Mouse (Mus musculus): ENCODE data around the gene Nop2. TPM values are rescaled to one million over a fixed set of nuclear protein-coding genes. Genes with fewer than 3 reads are reported as not detected.

The Nop2 gene
- polyA plus RNA-seq, 1 experiment from 2014 or later: 67.2 TPM

DNA sequence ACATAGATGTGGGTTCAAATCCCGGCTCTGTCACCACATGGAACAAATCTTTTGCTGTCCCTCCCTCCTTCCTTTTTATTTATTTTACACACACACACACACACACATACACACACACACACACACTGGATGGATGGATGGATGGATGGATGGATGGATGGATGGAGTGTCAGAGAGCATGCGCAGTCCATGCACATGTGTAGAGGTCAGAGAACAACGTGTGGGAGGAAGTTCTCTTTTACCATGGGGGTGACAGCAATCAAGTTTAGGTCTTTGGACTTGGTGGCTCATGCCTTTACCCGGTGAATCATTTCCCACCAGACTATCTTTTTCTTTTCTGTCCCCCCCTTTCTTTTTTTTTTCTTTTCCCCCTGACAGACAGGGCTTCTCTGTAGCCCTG is 22.0 kb downstream of the Nop2 start:
- no peaks in the 10 kb centered on the region for H3K9me3 ChIP-seq (ENCODE audit: control insufficient read depth, low read length)
- 88% methylated on average over 4 of the region's 4 CpGs for WGBS
- ATAC-seq (ENCODE audit: low FRiP score, low TSS enrichment): no peak

DNA sequence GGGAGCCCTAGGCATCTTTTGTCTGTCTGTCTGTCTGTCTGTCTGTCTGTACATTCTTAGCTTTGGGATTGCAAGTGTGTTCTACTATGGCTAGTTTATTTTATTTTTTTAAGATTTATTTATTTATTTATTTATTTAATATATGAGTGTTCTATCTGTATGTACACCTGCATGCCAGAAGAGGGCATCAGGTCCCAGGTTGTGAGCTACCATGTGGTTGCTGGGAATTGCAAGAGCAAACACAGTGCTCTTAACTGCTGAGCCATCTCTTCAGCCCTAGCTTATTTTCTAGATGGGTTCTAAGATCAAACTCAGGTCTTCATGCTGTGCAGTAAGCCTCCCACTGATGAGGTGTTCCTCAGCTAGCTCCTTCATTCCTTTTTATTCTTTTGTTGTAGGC is 22.8 kb downstream of the Nop2 start:
- no peaks in the 10 kb centered on the region for H3K9me3 ChIP-seq (ENCODE audit: control insufficient read depth, low read length)
- no peak overlapping the region for H3K4me3 ChIP-seq (ENCODE audit: low read length)
- H3K27me3 ChIP-seq (ENCODE audit: control insufficient read depth, insufficient read depth, low read length): no peaks in the 10 kb centered on the region
- H3K9ac ChIP-seq (ENCODE audit: low read depth, low read length): no peak overlapping the region
- H3K4me1 ChIP-seq (ENCODE audit: control insufficient read depth, insufficient read depth, low read length): peaks cover 10% of the 10 kb centered on the region; the same call in 1 of the 2 replicates
- no peak overlapping the region for H3K27ac ChIP-seq (ENCODE audit: low read depth, low read length)
- no peak for ATAC-seq (ENCODE audit: low FRiP score, low TSS enrichment)
- peaks cover 12% of the 10 kb centered on the region; the same call in 1 of the 2 replicates for H3K36me3 ChIP-seq (ENCODE audit: control insufficient read depth, insufficient read depth, low read length)
- H3K4me2 ChIP-seq (replicated peaks; ENCODE audit: low read depth, low read length): no peak overlapping the region

More for the DNA sequence above, 22.0 kb downstream of the Nop2 start:
- no peak overlapping the region for H3K4me3 ChIP-seq (ENCODE audit: low read length)
- H3K9ac ChIP-seq (ENCODE audit: low read depth, low read length): no peak overlapping the region
- H3K4me1 ChIP-seq (ENCODE audit: control insufficient read depth, insufficient read depth, low read length): peaks cover 19% of the 10 kb centered on the region
- H3K36me3 ChIP-seq (ENCODE audit: control insufficient read depth, insufficient read depth, low read length): peaks cover 4% of the 10 kb centered on the region; the same call in 1 of the 2 replicates
- H3K27me3 ChIP-seq (ENCODE audit: control insufficient read depth, insufficient read depth, low read length): no peaks in the 10 kb centered on the region
- no peak overlapping the region for H3K4me2 ChIP-seq (replicated peaks; ENCODE audit: low read depth, low read length)
- no peak overlapping the region for H3K27ac ChIP-seq (ENCODE audit: low read depth, low read length)

DNA sequence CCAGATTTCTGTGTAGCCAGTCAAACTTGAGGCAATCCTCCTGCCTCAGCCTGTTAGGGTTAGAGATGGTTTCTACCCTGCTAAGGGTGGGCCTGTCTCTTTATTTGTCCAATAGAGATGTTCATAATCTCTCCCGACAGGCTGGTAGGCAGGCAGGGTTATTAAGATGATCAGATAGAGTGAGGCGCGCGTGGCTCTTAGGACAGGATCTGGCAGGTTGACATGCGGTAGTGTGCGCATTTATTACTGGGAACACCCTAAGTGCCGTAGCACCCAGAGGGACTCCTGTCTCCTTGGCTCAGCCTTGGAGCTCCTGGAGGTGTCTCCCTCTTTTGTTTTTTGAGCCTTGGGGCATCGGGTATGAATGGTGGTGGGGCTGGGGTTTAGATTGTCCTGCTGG is 23.6 kb downstream of the Nop2 start:
- Histone ChIP-seq H3K4me2 (replicated peaks; ENCODE audit: low read depth, low read length) (no peak overlapping the region), H3K27me3 (ENCODE audit: control insufficient read depth, insufficient read depth, low read length) (no peaks in the 10 kb centered on the region), H3K36me3 (ENCODE audit: control insufficient read depth, insufficient read depth, low read length) (peaks cover 19% of the 10 kb centered on the region), H3K4me1 (ENCODE audit: control insufficient read depth, insufficient read depth, low read length) (0 out of 2 replicates have a peak, but pooled peaks cover 7% of the 10 kb centered on the region), H3K4me3 (ENCODE audit: low read length) (no peak overlapping the region), H3K9ac (ENCODE audit: low read depth, low read length) (no peak overlapping the region), H3K9me3 (ENCODE audit: control insufficient read depth, low read length) (no peaks in the 10 kb centered on the region), H3K27ac (ENCODE audit: low read depth, low read length) (no peak overlapping the region)
- 89% methylated on average over 8 of the region's 8 CpGs for WGBS
- no peak for ATAC-seq (ENCODE audit: low FRiP score, low TSS enrichment)

DNA sequence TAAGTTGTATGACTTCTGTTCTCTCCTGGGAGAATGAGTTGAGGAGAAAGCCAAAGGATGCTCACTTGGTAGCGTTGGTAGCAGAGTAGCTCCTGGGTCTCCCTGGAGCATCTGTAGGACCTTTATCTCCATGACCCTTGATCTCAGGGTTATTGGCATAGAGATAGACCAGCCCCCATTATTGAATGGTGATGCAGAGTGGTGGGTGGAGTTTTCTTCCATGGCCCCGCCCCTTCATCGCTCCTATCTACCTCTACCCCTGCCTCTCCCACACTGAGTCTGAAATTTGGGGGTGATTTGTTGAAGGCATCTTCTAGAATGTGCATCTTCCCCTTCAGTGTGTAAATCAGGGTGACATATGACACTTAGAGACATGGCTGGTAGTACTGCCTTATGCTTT is 24.8 kb downstream of the Nop2 start:
- Histone ChIP-seq H3K9ac (ENCODE audit: low read depth, low read length) (no peak overlapping the region), H3K36me3 (ENCODE audit: control insufficient read depth, insufficient read depth, low read length) (peaks cover 32% of the 10 kb centered on the region), H3K4me3 (ENCODE audit: low read length) (no peak overlapping the region), H3K9me3 (ENCODE audit: control insufficient read depth, low read length) (no peaks in the 10 kb centered on the region), H3K4me1 (ENCODE audit: control insufficient read depth, insufficient read depth, low read length) (0 out of 2 replicates have a peak, but pooled peaks cover 7% of the 10 kb centered on the region), H3K27me3 (ENCODE audit: control insufficient read depth, insufficient read depth, low read length) (no peaks in the 10 kb centered on the region), H3K27ac (ENCODE audit: low read depth, low read length) (no peak overlapping the region), H3K4me2 (replicated peaks; ENCODE audit: low read depth, low read length) (no peak overlapping the region)
- WGBS: 85% methylated on average over 3 of the region's 3 CpGs
- no peak for ATAC-seq (ENCODE audit: low FRiP score, low TSS enrichment)

DNA sequence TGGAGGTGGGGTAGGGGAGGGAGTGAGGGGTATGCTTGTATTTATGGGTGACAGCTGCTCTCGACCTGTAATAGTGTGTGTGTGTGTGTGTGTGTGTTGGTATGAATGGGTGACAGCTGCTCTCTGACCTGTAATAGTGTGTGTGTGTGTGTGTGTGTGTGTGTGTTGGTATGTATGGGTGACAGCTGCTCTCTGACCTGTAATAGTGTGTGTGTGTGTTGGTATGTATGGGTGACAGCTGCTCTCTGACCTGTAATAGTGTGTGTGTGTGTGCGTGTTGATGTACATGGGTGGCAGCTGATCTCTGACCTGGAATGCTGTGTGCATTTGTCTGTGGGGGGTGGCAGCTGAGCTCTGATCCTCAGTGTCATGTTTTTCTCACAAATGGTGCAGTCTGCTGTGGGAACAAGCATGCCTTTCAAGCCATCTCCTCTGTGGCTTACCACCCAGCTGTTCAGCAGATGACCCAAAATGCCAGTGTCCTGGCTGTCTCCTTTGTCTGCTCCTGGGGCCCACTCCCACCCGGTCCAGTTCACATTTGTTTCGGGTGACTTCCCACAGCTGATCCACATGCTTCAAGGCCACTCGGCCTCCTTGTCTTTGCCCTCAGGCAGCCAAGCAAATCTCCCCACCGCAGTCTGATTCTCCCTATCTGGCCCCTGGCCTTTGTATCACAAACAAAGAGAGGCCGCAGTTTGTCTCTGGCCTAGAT is 25.4 kb downstream of the Nop2 start:
- H3K4me1 ChIP-seq (ENCODE audit: control insufficient read depth, insufficient read depth, low read length): 0 out of 2 replicates have a peak, but pooled peaks cover 7% of the 10 kb centered on the region
- no peak overlapping the region for H3K4me3 ChIP-seq (ENCODE audit: low read length)
- H3K27me3 ChIP-seq (ENCODE audit: control insufficient read depth, insufficient read depth, low read length): no peaks in the 10 kb centered on the region
- 39% methylated on average over 7 of the region's 7 CpGs for WGBS
- H3K9me3 ChIP-seq (ENCODE audit: control insufficient read depth, low read length): no peaks in the 10 kb centered on the region
- H3K27ac ChIP-seq (ENCODE audit: low read depth, low read length): peak overlapping the region; percentile 37; the same call in 1 of the 2 replicates
- ATAC-seq (ENCODE audit: low FRiP score, low TSS enrichment): no peak
- H3K36me3 ChIP-seq (ENCODE audit: control insufficient read depth, insufficient read depth, low read length): peaks cover 35% of the 10 kb centered on the region
- no peak overlapping the region for H3K4me2 ChIP-seq (replicated peaks; ENCODE audit: low read depth, low read length)
- H3K9ac ChIP-seq (ENCODE audit: low read depth, low read length): no peak overlapping the region

DNA sequence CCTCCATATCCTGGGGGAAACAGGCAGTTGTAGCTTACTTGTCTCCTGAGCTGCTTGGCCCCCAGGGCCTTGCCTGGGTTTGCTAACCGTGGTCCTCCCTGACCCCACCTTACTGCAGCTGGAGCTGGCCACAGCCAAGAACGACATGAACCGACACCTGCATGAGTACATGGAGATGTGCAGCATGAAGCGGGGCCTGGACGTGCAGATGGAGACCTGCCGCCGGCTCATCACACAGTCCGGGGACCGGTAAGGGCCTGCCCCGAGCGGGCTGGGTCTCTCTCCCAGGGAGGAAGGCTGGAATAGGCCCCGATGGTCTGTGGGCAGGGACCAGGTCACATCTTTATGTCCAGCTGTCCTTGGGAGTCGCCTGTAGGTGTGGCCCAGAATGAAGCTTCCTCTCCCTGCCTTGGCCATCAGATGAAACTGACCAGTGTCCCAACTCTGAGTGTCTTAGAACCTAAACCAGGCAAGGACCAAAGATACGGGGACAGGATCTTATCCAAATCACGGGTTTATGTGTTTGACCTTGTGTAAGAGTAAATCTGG is 27.3 kb downstream of the Nop2 start:
- WGBS: 75% methylated on average over 15 of the region's 15 CpGs
- Histone ChIP-seq H3K9me3 (ENCODE audit: control insufficient read depth, low read length) (no peaks in the 10 kb centered on the region), H3K4me2 (replicated peaks; ENCODE audit: low read depth, low read length) (no peak overlapping the region), H3K27ac (ENCODE audit: low read depth, low read length) (no peak overlapping the region), H3K4me3 (ENCODE audit: low read length) (no peak overlapping the region), H3K4me1 (ENCODE audit: control insufficient read depth, insufficient read depth, low read length) (peaks cover 15% of the 10 kb centered on the region; the same call in 1 of the 2 replicates), H3K27me3 (ENCODE audit: control insufficient read depth, insufficient read depth, low read length) (no peaks in the 10 kb centered on the region), H3K9ac (ENCODE audit: low read depth, low read length) (no peak overlapping the region), H3K36me3 (ENCODE audit: control insufficient read depth, insufficient read depth, low read length) (peaks cover 50% of the 10 kb centered on the region)
- no peak for ATAC-seq (ENCODE audit: low FRiP score, low TSS enrichment)

DNA sequence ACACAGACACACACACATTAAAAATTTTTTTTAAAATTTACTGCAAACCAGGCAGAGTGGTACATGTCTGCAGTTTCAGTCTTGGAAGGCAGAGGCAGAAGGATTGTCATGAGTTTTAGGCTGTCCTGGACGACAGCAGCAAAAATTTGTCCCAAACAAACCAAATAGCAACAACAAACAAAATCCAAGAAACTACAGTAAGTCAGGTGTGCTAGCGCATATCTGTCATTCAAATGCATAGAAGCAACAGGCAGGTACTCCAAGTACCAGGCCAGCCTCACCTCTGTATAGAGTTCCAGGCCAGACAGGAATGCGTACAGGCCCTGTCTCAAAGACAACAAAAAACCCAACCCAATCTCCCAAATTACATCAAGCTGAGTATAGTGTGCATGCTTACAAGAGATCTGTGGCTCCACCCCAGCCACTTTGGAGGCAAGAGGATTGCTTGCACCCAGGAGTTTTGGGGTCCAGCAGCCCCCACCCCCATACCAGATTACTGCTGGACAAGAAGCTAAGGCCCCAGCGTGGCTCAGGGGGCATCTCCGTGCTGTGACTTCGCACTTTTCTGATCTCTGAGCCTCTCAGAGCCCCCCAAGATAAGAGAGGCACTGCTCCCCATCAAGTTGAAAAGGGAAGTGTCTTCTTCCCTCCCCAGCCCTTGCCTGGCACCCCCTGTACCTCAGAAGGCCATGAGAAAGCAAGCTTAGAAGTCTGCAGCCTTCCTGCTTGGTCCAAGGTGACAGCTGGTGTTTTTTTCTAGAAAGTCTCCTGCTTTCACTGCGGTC is 28.3 kb downstream of the Nop2 start:
- peaks cover 52% of the 10 kb centered on the region for H3K36me3 ChIP-seq (ENCODE audit: control insufficient read depth, insufficient read depth, low read length)
- no peak for ATAC-seq (ENCODE audit: low FRiP score, low TSS enrichment)
- 81% methylated on average over 7 of the region's 7 CpGs for WGBS
- H3K9me3 ChIP-seq (ENCODE audit: control insufficient read depth, low read length): no peaks in the 10 kb centered on the region
- H3K4me3 ChIP-seq (ENCODE audit: low read length): no peak overlapping the region
- no peak overlapping the region for H3K4me2 ChIP-seq (replicated peaks; ENCODE audit: low read depth, low read length)
- peaks cover 16% of the 10 kb centered on the region; the same call in 1 of the 2 replicates for H3K4me1 ChIP-seq (ENCODE audit: control insufficient read depth, insufficient read depth, low read length)
- no peak overlapping the region for H3K9ac ChIP-seq (ENCODE audit: low read depth, low read length)
- H3K27me3 ChIP-seq (ENCODE audit: control insufficient read depth, insufficient read depth, low read length): no peaks in the 10 kb centered on the region
- no peak overlapping the region for H3K27ac ChIP-seq (ENCODE audit: low read depth, low read length)

DNA sequence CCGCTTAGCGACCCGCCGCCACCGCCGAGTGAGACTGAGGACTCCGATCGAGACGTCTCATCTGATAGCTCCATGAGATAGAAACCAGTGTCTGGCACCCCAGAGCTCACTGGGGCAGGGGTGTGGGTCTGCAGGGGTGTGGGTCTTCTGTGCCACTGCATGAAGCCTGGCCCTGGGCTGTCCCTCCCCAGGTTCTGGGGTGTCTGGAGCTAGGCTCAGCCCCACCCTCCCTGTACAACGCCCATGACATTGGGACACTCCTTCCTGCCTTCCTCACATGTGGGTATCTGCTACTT is 28.8 kb downstream of the Nop2 start:
- no peak overlapping the region for H3K4me2 ChIP-seq (replicated peaks; ENCODE audit: low read depth, low read length)
- H3K27me3 ChIP-seq (ENCODE audit: control insufficient read depth, insufficient read depth, low read length): no peaks in the 10 kb centered on the region
- peaks cover 16% of the 10 kb centered on the region; the same call in 1 of the 2 replicates for H3K4me1 ChIP-seq (ENCODE audit: control insufficient read depth, insufficient read depth, low read length)
- WGBS: 62% methylated on average over 10 of the region's 10 CpGs
- H3K9me3 ChIP-seq (ENCODE audit: control insufficient read depth, low read length): no peaks in the 10 kb centered on the region
- H3K36me3 ChIP-seq (ENCODE audit: control insufficient read depth, insufficient read depth, low read length): peaks cover 52% of the 10 kb centered on the region
- H3K4me3 ChIP-seq (ENCODE audit: low read length): no peak overlapping the region
- peak overlapping the region; percentile 14; the same call in 1 of the 2 replicates for H3K27ac ChIP-seq (ENCODE audit: low read depth, low read length)
- no peak overlapping the region for H3K9ac ChIP-seq (ENCODE audit: low read depth, low read length)
- ATAC-seq (ENCODE audit: low FRiP score, low TSS enrichment): no peak

All from kidney, embryonic 14.5 days (tissue).